Mouse (Mus musculus): ENCODE data around the gene Cisd3. TPM values are rescaled to one million over a fixed set of nuclear protein-coding genes. Genes with fewer than 3 reads are reported as not detected.
"Not testable (repeated sequence)": the region's sequence is repeated elsewhere in the genome, so short reads cannot be mapped to it uniquely, and the experiment has no call there.

Cisd3 gene
- polyA plus RNA-seq, 1 experiment from 2014 or later = 14.7 TPM

DNA sequence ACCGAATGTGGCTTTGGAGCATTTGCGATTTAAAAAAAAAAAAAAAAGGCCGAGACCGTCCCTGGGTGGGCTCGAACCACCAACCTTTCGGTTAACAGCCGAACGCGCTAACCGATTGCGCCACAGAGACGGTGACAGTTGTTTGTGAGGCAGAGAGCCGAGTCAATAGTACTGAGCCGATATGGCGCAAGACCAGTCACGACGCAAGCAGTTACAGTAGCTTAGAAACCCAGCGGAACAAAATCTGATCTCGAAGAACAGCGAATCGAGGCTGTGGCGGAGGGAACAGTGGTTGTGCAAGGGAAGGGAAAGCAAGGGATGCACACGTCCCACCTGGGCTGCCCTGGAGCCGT lies 16.7 kb downstream of the Cisd3 start:
- Histone ChIP-seq H3K36me3 (peaks cover 32% of the 10 kb centered on the region), H3K4me1 (peaks cover 68% of the 10 kb centered on the region), H3K9ac (peak overlapping the region; percentile 75), H3K4me2 (peak overlapping the region; percentile 96), H3K4me3 (peak overlapping the region; percentile 89), H3K9me3 (replicated peaks) (no peaks in the 10 kb centered on the region), H3K27ac (peak overlapping the region; percentile 68), H3K27me3 (replicated peaks) (peaks cover 48% of the 10 kb centered on the region)
- under 1% methylated on average over 24 of the region's 24 CpGs for WGBS (ENCODE audit: insufficient replicate concordance)
- no peak for ATAC-seq

DNA sequence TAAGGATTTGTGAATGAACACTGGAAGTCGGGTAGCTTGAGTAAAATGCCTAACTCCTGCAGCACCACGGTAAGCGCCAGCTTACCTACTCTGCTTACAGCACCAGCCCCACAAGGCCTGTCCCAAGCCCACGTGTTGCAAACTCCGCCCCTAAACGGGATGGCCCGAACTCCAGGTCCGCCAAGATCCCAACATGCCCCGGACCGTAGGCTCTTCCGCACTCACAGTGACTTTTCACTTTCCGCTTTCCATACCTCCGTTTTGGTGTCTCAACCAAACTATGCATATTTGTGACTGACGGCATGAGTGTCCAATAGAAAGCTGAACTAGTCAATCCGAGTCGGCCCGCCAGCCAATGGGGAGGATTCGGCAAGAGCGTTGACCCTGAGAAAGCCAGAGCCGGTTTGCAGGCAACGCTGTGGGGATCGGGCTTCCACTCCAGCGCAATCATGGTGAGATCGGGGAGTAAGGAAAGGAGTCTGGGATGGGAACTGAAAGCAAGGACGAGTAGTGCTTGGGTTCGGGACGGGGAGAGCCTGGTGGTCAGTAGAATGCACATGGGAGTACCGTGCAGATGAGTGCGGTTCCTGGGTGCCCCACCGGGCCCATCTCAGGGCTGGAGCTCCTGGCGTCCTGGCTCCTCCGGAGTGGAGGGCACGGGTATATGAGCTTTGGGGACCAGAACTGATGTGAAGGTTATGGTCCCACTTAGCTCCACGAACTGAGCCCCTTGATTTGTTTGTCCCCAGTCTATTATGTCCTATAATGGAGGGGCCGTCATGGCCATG lies 17.6 kb downstream of the Cisd3 start, which contains the start of gene Psmb3:
Psmb3 (plus strand) TSS at position 361 of the 788 bp plus-strand sequence.
- Histone ChIP-seq H3K9ac (peak within 1 kb of the TSS; percentile 84), H3K4me3 (peak within 1 kb of the TSS; percentile 89), H3K27ac (peak within 1 kb of the TSS; percentile 70), H3K36me3 (peaks cover 41% of the 10 kb centered on the region), H3K27me3 (replicated peaks) (peaks cover 39% of the 10 kb centered on the region), H3K4me1 (peaks cover 60% of the 10 kb centered on the region), H3K9me3 (replicated peaks) (no peaks in the 10 kb centered on the region), H3K4me2 (peak within 1 kb of the TSS; percentile 96)
- peak; percentile 92 for ATAC-seq
- 1% methylated on average over 35 of the region's 35 CpGs for WGBS (ENCODE audit: insufficient replicate concordance)

DNA sequence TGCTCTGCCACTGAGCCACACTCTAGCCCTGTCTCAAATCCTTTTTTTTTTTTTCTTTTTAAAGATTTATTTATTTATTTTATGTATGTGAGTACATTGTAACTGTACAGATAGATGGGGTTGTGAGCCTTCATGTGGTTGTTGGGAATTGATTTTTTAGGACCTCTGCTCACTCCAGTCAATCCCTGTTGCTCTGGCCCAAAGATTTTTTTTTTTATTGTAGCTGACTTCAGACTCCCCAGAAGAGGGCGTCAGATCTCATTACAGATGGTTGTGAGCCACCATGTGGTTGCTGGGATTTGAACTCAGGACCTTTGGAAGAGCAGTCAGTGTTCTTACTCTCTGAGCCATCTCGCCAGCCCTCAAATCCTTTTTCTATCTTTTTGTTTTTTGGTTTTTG lies 24.4 kb downstream of the Cisd3 start:
- H3K9ac ChIP-seq; H3K4me1 ChIP-seq; H3K4me2 ChIP-seq; H3K27me3 ChIP-seq (replicated peaks); H3K4me3 ChIP-seq; H3K9me3 ChIP-seq (replicated peaks); H3K27ac ChIP-seq; ATAC-seq: not testable (repeated sequence)
- WGBS (ENCODE audit: insufficient replicate concordance) = 68% methylated on average over 2 of the region's 2 CpGs
- H3K36me3 ChIP-seq = peaks cover 90% of the 10 kb centered on the region

DNA sequence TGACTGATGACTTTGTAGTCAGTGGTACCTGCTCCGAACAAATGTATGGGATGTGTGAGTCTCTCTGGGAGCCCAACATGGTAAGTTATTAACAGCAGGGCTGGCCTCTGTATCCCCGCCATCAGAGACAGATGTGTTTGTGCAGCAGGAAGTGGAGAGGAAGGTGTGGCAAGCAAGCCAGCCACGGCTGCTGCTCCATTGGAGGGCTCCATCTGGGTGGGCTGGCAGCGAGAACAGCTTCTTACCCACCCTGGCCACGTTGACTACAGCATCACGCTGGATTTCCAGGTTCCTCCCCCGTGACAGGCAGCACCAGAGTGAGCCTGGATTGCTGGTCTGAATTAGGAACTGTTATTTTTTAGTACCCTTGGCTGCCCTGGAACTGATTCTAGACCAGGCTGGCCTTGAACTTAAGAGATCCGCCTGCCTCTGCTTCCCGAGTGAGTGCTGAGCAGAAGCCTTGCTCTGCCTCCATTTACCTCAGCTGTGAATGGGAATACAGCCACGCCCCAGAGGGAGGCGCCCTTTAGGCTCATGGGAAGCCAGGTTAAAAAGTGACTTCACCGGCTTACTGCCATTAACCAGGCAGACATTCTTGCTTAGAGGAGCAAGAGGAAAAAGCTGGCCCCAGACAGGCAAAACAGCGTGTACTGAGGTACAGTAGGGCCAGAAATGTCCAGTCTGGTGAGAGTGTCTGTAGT lies 25.7 kb downstream of the Cisd3 start:
- Histone ChIP-seq H3K4me2 (no peak overlapping the region), H3K4me3 (no peak overlapping the region), H3K27ac (no peak overlapping the region), H3K4me1 (no peaks in the 10 kb centered on the region), H3K36me3 (peaks cover 84% of the 10 kb centered on the region), H3K9ac (no peak overlapping the region), H3K27me3 (replicated peaks) (no peaks in the 10 kb centered on the region), H3K9me3 (replicated peaks) (no peaks in the 10 kb centered on the region)
- WGBS (ENCODE audit: insufficient replicate concordance) = 66% methylated on average over 13 of the region's 13 CpGs
- no peak for ATAC-seq

DNA sequence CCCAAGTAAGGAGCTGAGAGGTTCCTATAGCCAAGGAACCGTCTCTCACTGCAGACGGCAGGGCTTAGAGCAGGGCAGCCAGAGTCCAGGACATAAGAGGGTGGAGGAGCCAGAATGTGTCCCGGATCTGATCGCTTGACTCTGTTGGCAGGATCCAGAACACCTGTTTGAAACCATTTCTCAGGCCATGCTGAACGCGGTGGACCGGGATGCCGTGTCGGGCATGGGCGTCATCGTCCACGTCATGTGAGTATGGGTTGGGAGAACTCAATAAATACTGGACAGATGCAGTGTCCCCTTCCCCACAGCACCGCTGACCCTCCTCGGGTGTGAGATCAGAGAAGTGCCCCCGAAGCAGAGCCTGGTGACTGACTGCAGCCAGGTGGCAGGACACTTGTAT lies 26.7 kb downstream of the Cisd3 start:
- H3K27me3 ChIP-seq (replicated peaks) = no peaks in the 10 kb centered on the region
- 89% methylated on average over 15 of the region's 15 CpGs for WGBS (ENCODE audit: insufficient replicate concordance)
- H3K4me1 ChIP-seq = no peaks in the 10 kb centered on the region
- no peak overlapping the region for H3K27ac ChIP-seq
- no peak overlapping the region for H3K9ac ChIP-seq
- no peak overlapping the region for H3K4me2 ChIP-seq
- H3K9me3 ChIP-seq (replicated peaks) = no peaks in the 10 kb centered on the region
- no peak for ATAC-seq
- H3K36me3 ChIP-seq = peaks cover 80% of the 10 kb centered on the region
- H3K4me3 ChIP-seq = no peak overlapping the region

DNA sequence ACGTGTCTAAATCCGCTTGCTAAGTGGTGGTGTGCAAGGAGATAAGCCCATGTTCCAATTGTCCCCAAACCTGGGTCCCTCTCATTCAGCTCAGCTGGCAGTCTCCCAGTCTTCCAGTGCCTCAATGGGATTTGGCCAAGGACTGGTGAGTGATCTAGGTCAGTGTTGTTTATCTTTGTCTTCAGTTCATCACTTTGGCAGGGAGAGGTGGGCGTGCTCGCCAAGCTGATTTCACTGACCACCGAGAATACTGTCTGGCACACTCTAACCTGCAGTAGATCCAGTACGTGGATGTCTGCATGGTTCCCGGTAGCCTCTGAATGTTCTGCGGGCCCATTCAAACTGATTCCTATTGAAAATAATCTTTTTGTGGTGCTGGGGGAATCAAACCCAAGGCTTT lies 28.3 kb downstream of the Cisd3 start:
- Histone ChIP-seq H3K9me3 (replicated peaks) (no peaks in the 10 kb centered on the region), H3K4me1 (peaks cover 4% of the 10 kb centered on the region; the same call in 1 of the 2 replicates), H3K27ac (no peak overlapping the region), H3K27me3 (replicated peaks) (no peaks in the 10 kb centered on the region), H3K4me3 (no peak overlapping the region), H3K9ac (no peak overlapping the region), H3K36me3 (peaks cover 80% of the 10 kb centered on the region), H3K4me2 (no peak overlapping the region)
- ATAC-seq = no peak
- 77% methylated on average over 8 of the region's 8 CpGs for WGBS (ENCODE audit: insufficient replicate concordance)

DNA sequence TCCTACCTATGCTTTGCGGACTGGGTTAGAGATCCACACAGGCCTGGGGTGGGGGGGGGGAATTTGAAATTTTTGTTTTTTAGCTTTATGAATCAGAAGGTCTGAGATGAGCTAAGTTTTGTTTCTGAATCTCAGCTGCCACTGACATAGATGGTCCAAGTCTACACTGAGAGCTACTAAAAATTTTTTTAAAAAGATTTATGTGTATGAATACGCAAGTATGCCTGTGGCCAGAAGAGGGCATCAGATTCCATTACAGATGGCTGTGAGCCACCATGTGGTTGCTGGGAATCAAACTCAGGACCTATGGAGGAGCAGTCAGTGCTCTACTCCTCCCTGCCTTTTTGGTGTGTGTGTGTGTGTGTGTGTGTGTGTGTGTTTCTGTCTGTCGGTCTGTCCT lies 28.7 kb downstream of the Cisd3 start:
- peaks cover 9% of the 10 kb centered on the region; the same call in 1 of the 2 replicates for H3K4me1 ChIP-seq
- no peaks in the 10 kb centered on the region for H3K27me3 ChIP-seq (replicated peaks)
- H3K4me3 ChIP-seq = no peak overlapping the region
- ATAC-seq = no peak
- no peak overlapping the region for H3K27ac ChIP-seq
- H3K9me3 ChIP-seq (replicated peaks) = no peaks in the 10 kb centered on the region
- H3K36me3 ChIP-seq = peaks cover 80% of the 10 kb centered on the region
- no peak overlapping the region for H3K4me2 ChIP-seq
- no peak overlapping the region for H3K9ac ChIP-seq
- 86% methylated on average over 3 of the region's 3 CpGs for WGBS (ENCODE audit: insufficient replicate concordance)

DNA sequence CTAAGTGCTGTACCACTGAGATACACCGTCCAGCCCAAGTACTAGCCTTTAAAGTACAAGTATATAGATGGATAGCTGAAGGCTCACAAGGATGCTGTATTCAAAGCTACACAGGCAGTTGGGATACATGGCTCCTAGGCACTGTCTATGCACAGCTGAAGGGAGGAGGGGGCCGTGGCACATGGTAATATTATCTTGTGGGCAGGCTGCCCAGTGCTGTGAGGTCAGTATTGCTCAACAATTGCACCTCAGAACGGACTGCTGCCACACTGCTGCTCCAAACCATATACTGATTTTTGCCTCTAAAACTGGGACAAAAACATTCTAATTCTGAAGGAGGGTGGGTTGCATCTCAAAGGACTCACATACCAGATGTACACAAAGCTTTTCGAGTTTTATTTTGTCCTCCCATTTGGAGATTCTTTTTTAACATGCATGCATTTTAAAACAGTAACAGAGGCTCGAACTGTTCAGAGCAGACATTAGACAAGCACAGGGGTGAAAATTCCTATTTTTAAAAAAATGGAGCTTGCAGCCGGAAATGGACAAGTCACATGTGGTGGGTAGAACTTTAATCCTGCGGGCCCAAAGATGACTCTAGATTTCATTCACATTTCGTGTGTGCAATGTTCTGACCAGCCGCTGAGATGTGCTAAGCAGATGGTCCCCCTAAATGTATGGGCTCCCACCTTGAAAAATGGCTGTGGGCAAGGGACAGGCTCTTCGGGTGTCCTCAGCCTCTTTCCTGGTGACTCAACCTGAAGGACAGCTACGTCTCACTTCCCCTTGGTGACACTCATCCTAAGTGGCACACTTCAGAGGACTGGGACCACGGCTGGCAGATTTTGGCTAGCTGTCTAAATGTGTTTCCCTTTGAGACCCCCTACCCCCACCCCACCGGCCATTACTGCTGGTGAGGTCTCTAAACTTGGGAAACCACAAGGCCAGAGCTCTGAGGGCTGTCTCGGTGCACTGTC lies 29.4 kb downstream of the Cisd3 start:
- ATAC-seq = no peak
- 68% methylated on average over 14 of the region's 14 CpGs for WGBS (ENCODE audit: insufficient replicate concordance)
- Histone ChIP-seq H3K4me2 (no peak overlapping the region), H3K27me3 (replicated peaks) (no peaks in the 10 kb centered on the region), H3K9ac (no peak overlapping the region), H3K36me3 (peaks cover 86% of the 10 kb centered on the region), H3K4me1 (peaks cover 11% of the 10 kb centered on the region; the same call in 1 of the 2 replicates), H3K27ac (no peak overlapping the region), H3K4me3 (no peak overlapping the region), H3K9me3 (replicated peaks) (no peaks in the 10 kb centered on the region)

DNA sequence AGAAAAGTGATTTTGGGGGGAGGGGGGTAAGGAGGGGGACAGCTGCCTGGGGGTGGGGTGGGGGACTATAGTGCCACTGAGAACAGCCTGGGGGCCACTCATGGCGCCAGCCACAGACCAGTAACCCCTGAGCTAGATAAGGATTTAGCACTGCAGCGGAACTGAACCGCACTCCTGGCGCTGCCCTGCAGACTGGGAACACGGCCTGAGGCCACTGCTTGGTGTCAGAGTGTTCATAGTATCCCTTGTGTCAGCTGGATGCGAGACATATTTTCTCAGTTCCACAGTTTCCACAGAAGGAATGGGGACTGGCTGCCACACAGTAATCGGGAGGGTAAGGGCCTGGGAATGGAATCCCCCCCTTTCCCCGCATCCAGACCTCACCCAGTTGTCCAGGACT lies 30.4 kb downstream of the Cisd3 start:
- 79% methylated on average over 8 of the region's 8 CpGs for WGBS (ENCODE audit: insufficient replicate concordance)
- H3K9me3 ChIP-seq (replicated peaks) = 0 out of 2 replicates have a peak, but pooled peaks cover under 1% of the 10 kb centered on the region
- no peak overlapping the region for H3K4me2 ChIP-seq
- ATAC-seq = no peak
- H3K36me3 ChIP-seq = peaks cover 88% of the 10 kb centered on the region
- peaks cover 11% of the 10 kb centered on the region; the same call in 1 of the 2 replicates for H3K4me1 ChIP-seq
- no peak overlapping the region for H3K27ac ChIP-seq
- no peak overlapping the region for H3K9ac ChIP-seq
- H3K27me3 ChIP-seq (replicated peaks) = no peaks in the 10 kb centered on the region
- H3K4me3 ChIP-seq = no peak overlapping the region

DNA sequence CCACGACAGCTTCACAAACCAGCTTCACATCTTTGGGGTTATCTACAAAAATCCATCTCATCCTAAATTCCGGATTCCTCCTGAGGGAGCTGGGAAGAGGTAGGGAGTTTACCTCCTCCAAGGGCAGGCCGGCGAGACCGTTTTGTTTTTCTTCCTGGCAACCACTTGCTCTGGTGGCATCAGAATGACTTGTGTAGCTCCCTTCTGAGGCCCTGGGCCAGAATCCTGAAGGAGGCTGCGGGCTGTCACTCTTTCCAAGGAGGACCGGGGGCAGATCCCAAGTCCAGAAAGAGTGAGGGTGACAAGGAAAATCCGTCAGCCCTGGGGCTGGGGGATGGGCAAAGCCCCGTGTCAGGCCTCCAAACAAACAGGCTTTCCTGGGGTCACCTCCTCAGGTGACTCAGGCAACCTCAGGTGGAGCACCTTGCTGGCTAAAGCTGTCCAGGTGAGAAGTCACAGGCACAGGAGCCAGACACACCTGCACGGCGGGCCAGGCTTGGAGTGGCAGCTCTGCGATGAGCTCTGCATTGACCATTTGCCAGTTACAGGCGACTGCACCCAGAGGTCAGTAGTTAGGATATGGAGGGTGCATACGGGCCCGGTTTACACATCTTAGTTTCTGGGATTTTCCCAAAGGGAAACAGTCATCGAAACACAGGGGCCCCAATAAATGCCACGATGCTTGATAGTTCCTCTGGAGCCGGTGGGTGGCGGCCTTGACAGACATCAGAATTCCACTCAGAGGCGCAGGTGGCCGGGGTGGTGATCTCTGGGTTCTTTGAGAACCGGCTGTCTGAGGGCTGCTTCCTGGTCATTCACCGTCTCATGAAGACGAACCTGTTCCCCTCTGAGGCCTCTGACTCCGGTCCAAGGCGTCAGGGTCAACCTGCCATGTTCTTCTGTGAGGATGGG lies 32.0 kb downstream of the Cisd3 start:
- 80% methylated on average over 26 of the region's 26 CpGs for WGBS (ENCODE audit: insufficient replicate concordance)
- ATAC-seq = no peak
- H3K4me2 ChIP-seq = no peak overlapping the region
- peaks cover 88% of the 10 kb centered on the region for H3K36me3 ChIP-seq
- H3K27ac ChIP-seq = no peak overlapping the region
- no peak overlapping the region for H3K9ac ChIP-seq
- no peaks in the 10 kb centered on the region for H3K27me3 ChIP-seq (replicated peaks)
- H3K4me3 ChIP-seq = no peak overlapping the region
- peaks cover 9% of the 10 kb centered on the region; the same call in 1 of the 2 replicates for H3K9me3 ChIP-seq (replicated peaks)
- peaks cover 11% of the 10 kb centered on the region; the same call in 1 of the 2 replicates for H3K4me1 ChIP-seq

Data from liver, embryonic 12.5 days (tissue).